Mouse (Mus musculus): ENCODE data around the gene Gcnt4. TPM values are rescaled to one million over a fixed set of nuclear protein-coding genes. Genes with fewer than 3 reads are reported as not detected.
"Not testable (repeated sequence)": the region's sequence is repeated elsewhere in the genome, so short reads cannot be mapped to it uniquely, and the experiment has no call there.

The Gcnt4 gene
- 0.09 TPM in 1 of 2 replicates, not detected in the other for polyA plus RNA-seq (2015; fragmentation: Nextera tagmentation; extraction: Ambion mirVana)

- WGBS = 11% methylated on average over 54 of the region's 56 CpGs
- Histone ChIP-seq H3K27ac (replicated peaks) (no peak within 1 kb of the TSS), H3K4me2 (replicated peaks) (peak within 1 kb of the TSS; percentile 100)
These were observed at the start of gene Gcnt4 for GRCm38 (mm10) chr13:96923999-96924961. TSS of gene Gcnt4 (plus strand) at chr13:96924689.

GRCm38 (mm10) chr13:96878220-96879057 lies 46.0 kb upstream of the Gcnt4 start:
- no peaks in the 10 kb centered on the region for H3K4me1 ChIP-seq
- no peak overlapping the region for H3K27ac ChIP-seq (replicated peaks)
- 57% methylated on average over 12 of the region's 12 CpGs for WGBS
- no peak overlapping the region for H3K9ac ChIP-seq (replicated peaks)
- H3K36me3 ChIP-seq = no peaks in the 10 kb centered on the region
- H3K9me3 ChIP-seq = no peaks in the 10 kb centered on the region
- 0 out of 2 replicates have a peak, but pooled peaks have one; percentile 58 for ATAC-seq (replicated peaks)
- H3K27me3 ChIP-seq = no peaks in the 10 kb centered on the region
- H3K4me3 ChIP-seq = no peak overlapping the region
- no peak overlapping the region for H3K4me2 ChIP-seq (replicated peaks)

More at GRCm38 (mm10) chr13:96923999-96924961, at the start of gene Gcnt4:
- Histone ChIP-seq H3K9ac (replicated peaks) (peak within 1 kb of the TSS; percentile 50), H3K4me1 (peaks cover 17% of the 10 kb centered on the region), H3K9me3 (no peaks in the 10 kb centered on the region), H3K36me3 (no peaks in the 10 kb centered on the region), H3K27me3 (peaks cover 21% of the 10 kb centered on the region), H3K4me3 (peak within 1 kb of the TSS; percentile 69)
- peak; percentile 74 for ATAC-seq (replicated peaks)

GRCm38 (mm10) chr13:96884534-96884933 lies 40.0 kb upstream of the Gcnt4 start:
- no peak for ATAC-seq (replicated peaks)
- no peaks in the 10 kb centered on the region for H3K9me3 ChIP-seq
- WGBS = 28% methylated on average over 1 of the region's 1 CpGs

GRCm38 (mm10) chr13:96889985-96890384 lies 34.5 kb upstream of the Gcnt4 start:
- no peaks in the 10 kb centered on the region for H3K36me3 ChIP-seq
- WGBS = 65% methylated on average over 2 of the region's 2 CpGs
- H3K9ac ChIP-seq (replicated peaks) = no peak overlapping the region
- no peaks in the 10 kb centered on the region for H3K27me3 ChIP-seq
- no peaks in the 10 kb centered on the region for H3K4me1 ChIP-seq
- ATAC-seq (replicated peaks) = no peak
- no peak overlapping the region for H3K4me2 ChIP-seq (replicated peaks)
- no peak overlapping the region for H3K4me3 ChIP-seq
- H3K27ac ChIP-seq (replicated peaks) = no peak overlapping the region
- H3K9me3 ChIP-seq = no peaks in the 10 kb centered on the region

More at GRCm38 (mm10) chr13:96884534-96884933, 40.0 kb upstream of the Gcnt4 start:
- no peak overlapping the region for H3K9ac ChIP-seq (replicated peaks)
- no peak overlapping the region for H3K4me3 ChIP-seq
- H3K27ac ChIP-seq (replicated peaks) = no peak overlapping the region
- H3K4me2 ChIP-seq (replicated peaks) = no peak overlapping the region
- no peaks in the 10 kb centered on the region for H3K27me3 ChIP-seq
- no peaks in the 10 kb centered on the region for H3K36me3 ChIP-seq
- H3K4me1 ChIP-seq = no peaks in the 10 kb centered on the region

- WGBS = 97% methylated on average over 2 of the region's 2 CpGs
- no peak overlapping the region for H3K4me3 ChIP-seq
- no peaks in the 10 kb centered on the region for H3K9me3 ChIP-seq
- H3K27me3 ChIP-seq = no peaks in the 10 kb centered on the region
- ATAC-seq (replicated peaks) = no peak
- H3K27ac ChIP-seq (replicated peaks) = no peak overlapping the region
- H3K36me3 ChIP-seq = no peaks in the 10 kb centered on the region
- no peak overlapping the region for H3K9ac ChIP-seq (replicated peaks)
- no peaks in the 10 kb centered on the region for H3K4me1 ChIP-seq
- no peak overlapping the region for H3K4me2 ChIP-seq (replicated peaks)
These were observed 29.3 kb upstream of the Gcnt4 start for GRCm38 (mm10) chr13:96895144-96895543.

- no peak for ATAC-seq (replicated peaks)
- Histone ChIP-seq H3K36me3 (no peaks in the 10 kb centered on the region), H3K4me1 (no peaks in the 10 kb centered on the region), H3K9ac (replicated peaks) (no peak overlapping the region), H3K27ac (replicated peaks) (no peak overlapping the region), H3K27me3 (no peaks in the 10 kb centered on the region), H3K4me3 (no peak overlapping the region), H3K4me2 (replicated peaks) (no peak overlapping the region), H3K9me3 (no peaks in the 10 kb centered on the region)
- WGBS = 55% methylated on average over 3 of the region's 3 CpGs
These were observed 17.8 kb upstream of the Gcnt4 start for GRCm38 (mm10) chr13:96906717-96907116.

GRCm38 (mm10) chr13:96911202-96911601 lies 13.3 kb upstream of the Gcnt4 start:
- no peak overlapping the region for H3K4me2 ChIP-seq (replicated peaks)
- H3K9me3 ChIP-seq = no peaks in the 10 kb centered on the region
- no peaks in the 10 kb centered on the region for H3K36me3 ChIP-seq
- WGBS = 87% methylated on average over 3 of the region's 3 CpGs
- no peak overlapping the region for H3K9ac ChIP-seq (replicated peaks)
- no peaks in the 10 kb centered on the region for H3K27me3 ChIP-seq
- no peak for ATAC-seq (replicated peaks)
- no peaks in the 10 kb centered on the region for H3K4me1 ChIP-seq
- no peak overlapping the region for H3K27ac ChIP-seq (replicated peaks)
- no peak overlapping the region for H3K4me3 ChIP-seq

GRCm38 (mm10) chr13:96923134-96923533 lies 1.4 kb upstream of the Gcnt4 start:
- H3K9ac ChIP-seq (replicated peaks); H3K27ac ChIP-seq (replicated peaks); H3K4me2 ChIP-seq (replicated peaks); H3K4me3 ChIP-seq; H3K36me3 ChIP-seq; ATAC-seq (replicated peaks); H3K9me3 ChIP-seq: not testable (repeated sequence)
- H3K4me1 ChIP-seq = peaks cover 17% of the 10 kb centered on the region
- peaks cover 21% of the 10 kb centered on the region for H3K27me3 ChIP-seq
- WGBS = 95% methylated on average over 4 of the region's 4 CpGs

GRCm38 (mm10) chr13:96924985-96925745 lies 676 bp downstream of the Gcnt4 start:
- peak overlapping the region; percentile 69 for H3K4me3 ChIP-seq
- under 1% methylated on average over 53 of the region's 53 CpGs for WGBS
- H3K4me2 ChIP-seq (replicated peaks) = peak overlapping the region; percentile 100
- peak overlapping the region; percentile 50 for H3K9ac ChIP-seq (replicated peaks)
- H3K4me1 ChIP-seq = peaks cover 17% of the 10 kb centered on the region
- ATAC-seq (replicated peaks) = peak; percentile 59; the same call in 1 of the 2 replicates
- H3K9me3 ChIP-seq = no peaks in the 10 kb centered on the region
- H3K27ac ChIP-seq (replicated peaks) = no peak overlapping the region
- H3K36me3 ChIP-seq = no peaks in the 10 kb centered on the region
- peaks cover 21% of the 10 kb centered on the region for H3K27me3 ChIP-seq

GRCm38 (mm10) chr13:96925991-96926725 lies 1.7 kb downstream of the Gcnt4 start:
- Histone ChIP-seq H3K9ac (replicated peaks) (no peak overlapping the region), H3K4me2 (replicated peaks) (no peak overlapping the region), H3K9me3 (no peaks in the 10 kb centered on the region), H3K4me3 (no peak overlapping the region), H3K4me1 (peaks cover 17% of the 10 kb centered on the region), H3K36me3 (no peaks in the 10 kb centered on the region), H3K27me3 (peaks cover 21% of the 10 kb centered on the region), H3K27ac (replicated peaks) (no peak overlapping the region)
- 50% methylated on average over 10 of the region's 10 CpGs for WGBS
- no peak for ATAC-seq (replicated peaks)

GRCm38 (mm10) chr13:96927781-96928180 lies 3.3 kb downstream of the Gcnt4 start:
- WGBS = 89% methylated on average over 1 of the region's 1 CpGs
- Histone ChIP-seq H3K4me2 (replicated peaks) (no peak overlapping the region), H3K27ac (replicated peaks) (no peak overlapping the region), H3K9me3 (no peaks in the 10 kb centered on the region), H3K36me3 (no peaks in the 10 kb centered on the region), H3K27me3 (peaks cover 21% of the 10 kb centered on the region), H3K9ac (replicated peaks) (no peak overlapping the region), H3K4me3 (no peak overlapping the region), H3K4me1 (peaks cover 17% of the 10 kb centered on the region)
- ATAC-seq (replicated peaks) = no peak
